Mouse (Mus musculus): Measurements from ENCODE around the gene Ispd.
"Not testable (repeated sequence)": the region's sequence is repeated elsewhere in the genome, so short reads cannot be mapped to it uniquely, and the experiment has no call there.

Ispd gene

DNA sequence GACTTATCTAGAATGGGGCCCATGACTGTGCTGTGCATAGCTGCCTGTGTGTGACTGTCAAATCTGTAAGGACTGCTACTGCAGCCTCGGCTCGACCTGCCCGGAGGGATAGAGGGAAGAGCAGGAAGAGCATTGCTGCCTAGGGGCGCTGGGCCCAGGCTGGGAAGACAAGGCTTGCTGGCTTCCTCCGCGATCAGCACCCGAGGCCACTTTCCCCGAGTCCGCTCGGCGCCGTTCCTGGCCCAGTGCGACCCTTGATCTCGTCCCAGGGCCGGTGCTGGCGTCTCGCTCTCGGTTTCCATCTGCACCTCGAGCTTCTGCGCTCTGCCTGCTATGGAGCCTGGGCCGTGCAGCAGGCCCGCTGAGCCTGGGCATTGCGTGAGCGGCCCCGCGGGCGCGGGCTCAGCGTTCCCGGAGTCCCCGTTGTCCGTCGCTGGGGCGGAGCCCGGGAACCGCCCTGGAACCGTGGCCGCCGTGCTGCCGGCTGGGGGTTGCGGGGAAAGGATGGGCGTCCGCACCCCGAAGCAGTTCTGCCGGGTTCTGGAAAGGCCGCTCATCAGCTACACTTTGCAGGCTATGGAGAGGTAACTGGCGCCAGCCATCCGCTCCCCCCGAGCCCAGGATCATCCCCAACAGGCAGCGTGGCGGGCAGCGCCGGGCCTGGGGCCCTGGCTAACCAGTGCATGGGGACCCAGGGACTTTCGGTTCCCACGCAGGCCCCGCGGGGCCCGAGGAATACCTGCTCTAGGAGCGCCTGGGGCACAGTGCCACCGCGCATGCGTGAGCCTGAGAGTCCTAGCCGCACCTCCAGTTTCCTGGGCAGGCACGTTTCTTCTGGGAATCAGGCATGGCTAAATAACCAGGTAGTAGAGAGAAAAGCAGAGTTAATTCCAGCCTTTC is at the start of gene Ispd, which contains the start of gene D630036H23Rik:
TSS of gene Ispd (plus strand) at position 10 of the 900 bp plus-strand sequence.
TSS of gene D630036H23Rik (minus strand) at position 741 of the 900 bp plus-strand sequence.
- peak; percentile 94 for DNase-seq

GRCm38 (mm10) chr12:36332676-36333075 is 48.6 kb upstream of the Ispd start:
- no peak for DNase-seq

- DNase-seq: no peak
Measured at GRCm38 (mm10) chr12:36333837-36334281, 47.4 kb upstream of the Ispd start.

DNA sequence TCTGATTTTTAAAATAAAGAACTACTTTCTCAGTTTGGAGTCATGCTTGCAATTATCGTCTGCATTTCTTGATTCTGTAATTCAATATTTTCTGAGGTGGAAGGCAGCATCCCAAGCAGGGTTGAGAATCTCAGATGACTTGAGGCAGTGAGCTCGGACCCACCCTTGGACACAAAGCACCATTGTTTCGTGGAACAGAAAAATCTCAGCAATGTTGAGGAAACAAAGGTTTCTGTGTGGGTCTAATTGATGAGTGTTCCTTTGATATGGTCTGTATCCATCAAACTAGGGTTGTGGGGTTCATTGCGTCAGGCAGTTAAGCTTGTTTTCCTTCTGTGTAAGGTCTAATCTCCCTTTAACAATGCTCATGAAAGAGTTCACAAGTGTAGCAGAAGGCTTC is 37.1 kb upstream of the Ispd start:
- DNase-seq: no peak

DNA sequence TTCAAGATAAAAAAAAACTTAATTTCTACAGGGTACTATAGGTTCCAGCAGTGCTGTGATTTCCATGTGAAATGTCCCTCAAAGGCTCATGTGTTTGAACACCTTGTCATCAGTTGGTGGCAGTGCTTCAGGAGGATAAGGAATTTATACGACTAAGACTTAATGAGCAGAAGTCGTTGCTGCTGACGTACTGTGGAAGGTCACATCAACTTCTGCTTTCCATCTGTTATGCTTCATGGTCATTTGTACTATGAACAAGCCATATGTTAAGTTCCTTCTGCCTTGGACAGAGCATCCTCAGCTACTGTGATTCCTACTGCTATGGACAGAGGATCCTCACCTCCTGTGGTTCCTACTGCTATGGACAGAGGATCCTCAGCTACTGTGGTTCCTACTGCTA is 21.2 kb upstream of the Ispd start:
- no peak for DNase-seq

DNA sequence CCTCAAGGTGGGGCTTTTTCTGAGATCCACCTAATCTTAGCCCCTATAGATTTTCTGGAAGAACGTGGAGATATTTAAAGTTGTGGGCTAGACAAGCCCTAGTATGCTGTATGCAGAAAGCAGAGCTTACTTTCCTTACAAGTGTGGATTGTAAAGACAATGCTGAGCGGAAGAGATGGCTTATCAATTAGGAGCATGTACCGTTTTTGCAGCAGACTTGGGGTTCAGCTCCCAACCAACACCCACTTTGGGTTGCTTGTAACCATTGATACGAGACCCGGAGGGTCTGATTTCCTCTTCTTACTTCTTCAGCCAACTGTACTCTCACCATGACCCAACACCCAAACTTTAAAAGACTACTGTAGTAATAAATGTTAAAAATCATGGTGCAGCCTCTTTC is 20.6 kb upstream of the Ispd start:
- DNase-seq: no peak

DNA sequence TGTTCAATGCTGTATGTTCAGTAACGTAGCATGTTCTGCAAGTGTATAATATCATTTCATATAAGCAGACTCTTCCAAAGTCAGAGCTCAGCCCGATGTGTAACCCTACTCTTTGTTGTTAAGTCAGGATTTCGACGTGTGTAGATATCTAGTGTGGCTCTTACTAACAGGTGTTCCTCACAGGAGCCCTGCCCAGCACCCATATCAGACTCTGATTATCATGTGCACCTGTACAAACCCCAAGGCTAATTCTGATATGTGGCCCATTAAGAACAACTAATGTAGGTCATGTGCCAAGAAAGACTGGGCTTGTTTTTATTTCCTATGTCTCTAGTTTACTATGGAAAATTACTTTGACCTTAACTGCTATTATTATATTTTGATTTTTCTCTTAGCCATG is 17.2 kb upstream of the Ispd start:
- no peak for DNase-seq

DNA sequence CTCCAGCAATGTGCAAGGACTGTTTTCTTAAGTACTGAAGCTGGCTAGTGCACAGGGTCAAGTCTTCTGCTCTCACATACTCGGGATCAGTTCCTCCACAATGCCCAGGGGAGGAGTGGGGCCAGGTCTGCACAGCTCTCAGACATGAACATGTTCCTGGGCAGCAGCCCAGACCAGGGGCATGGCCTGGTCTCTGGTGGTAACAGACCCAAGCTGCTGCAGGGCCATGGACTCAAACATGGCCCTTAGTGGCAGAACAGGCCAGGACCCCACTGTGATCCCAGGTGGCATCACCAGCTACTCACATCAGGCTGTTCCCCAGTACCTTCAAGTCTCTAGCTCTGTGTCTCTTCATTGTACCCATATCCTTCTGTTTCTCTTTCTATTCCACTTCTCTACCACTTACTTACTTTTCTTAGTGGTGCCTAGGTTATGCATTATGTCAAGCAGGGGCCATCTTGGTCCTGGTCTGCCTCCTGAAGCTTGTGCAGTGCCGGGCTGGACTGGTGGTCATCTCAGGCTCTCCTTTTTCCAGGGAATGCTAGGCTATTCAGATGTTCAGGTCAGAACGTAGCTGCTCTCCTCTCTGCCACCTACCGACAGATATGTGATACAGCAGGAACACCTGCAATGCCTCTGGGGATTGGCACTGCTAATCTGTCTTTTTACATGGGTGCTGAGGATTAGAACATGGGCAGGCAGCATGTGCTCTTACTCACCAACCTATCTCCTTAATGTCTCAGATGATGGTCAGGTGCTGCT is 7.8 kb upstream of the Ispd start:
- no peak for DNase-seq

- not testable (repeated sequence) for DNase-seq
Measured at GRCm38 (mm10) chr12:36376391-36376790, 4.9 kb upstream of the Ispd start.

DNA sequence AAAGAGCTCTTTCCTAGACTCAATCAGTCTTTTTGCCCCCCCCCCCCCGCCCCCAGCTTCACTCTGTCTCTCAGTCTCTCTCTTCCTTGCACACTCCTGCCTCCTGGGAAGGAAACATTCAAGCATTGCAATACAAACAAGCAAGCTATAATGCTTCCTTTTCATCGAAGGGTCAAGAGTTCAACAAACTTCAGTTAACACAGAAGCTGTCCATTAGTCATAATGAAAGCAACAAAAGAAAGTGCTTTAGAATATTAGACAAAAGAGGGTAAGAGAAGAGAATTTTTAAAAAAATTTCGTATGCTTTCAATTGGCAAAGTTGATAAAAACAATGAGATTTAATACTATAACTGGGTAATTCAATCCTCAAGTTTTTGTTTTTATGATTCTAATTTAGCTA is 996 bp upstream of the Ispd start:
- DNase-seq: no peak

DNA sequence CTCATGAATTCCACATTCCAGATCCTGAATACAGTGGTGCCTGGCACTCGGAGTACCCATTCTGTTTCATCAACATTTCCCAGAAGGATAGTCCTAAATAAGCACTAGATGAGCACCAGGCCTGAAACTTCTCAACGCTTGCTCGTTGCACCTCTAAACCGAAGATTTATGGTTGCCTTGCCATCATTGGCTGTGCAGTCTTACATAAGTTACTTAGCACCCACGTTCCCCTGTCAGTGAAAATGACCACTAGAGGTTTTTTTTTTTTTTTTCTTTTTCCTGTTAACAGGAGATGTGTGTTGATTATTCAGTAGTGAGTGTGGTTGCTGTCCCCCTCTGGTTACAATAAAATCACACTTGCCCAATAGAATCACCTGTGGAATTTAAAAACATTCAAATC is 444 bp upstream of the Ispd start:
- peak; percentile 8 for DNase-seq

GRCm38 (mm10) chr12:36385386-36385785 is 4.1 kb downstream of the Ispd start:
- DNase-seq: no peak

- DNase-seq: no peak
Measured at GRCm38 (mm10) chr12:36386991-36387390, 5.7 kb downstream of the Ispd start.

- DNase-seq: no peak
Measured at GRCm38 (mm10) chr12:36395115-36395514, 13.9 kb downstream of the Ispd start.

DNA sequence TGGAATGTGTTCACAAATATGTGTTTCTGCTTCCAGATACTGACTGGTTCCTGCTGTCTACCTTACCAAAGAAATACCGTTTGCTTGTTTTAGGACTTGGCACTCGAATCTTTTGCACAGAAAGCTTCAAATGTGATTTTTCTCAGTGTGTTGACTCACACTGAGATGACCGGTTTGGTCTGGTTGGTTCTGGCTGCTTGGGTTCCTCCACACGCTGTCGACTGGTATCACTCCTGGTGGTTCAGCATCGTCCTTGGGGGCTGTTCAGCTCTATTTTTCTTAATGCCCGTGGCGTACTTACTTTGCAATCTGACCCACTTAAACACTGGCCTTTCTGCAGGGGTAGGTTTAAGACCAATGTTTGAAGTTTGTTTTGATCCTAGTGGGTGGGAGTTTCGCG is 42.4 kb downstream of the Ispd start:
- peak; percentile 37 for DNase-seq

DNA sequence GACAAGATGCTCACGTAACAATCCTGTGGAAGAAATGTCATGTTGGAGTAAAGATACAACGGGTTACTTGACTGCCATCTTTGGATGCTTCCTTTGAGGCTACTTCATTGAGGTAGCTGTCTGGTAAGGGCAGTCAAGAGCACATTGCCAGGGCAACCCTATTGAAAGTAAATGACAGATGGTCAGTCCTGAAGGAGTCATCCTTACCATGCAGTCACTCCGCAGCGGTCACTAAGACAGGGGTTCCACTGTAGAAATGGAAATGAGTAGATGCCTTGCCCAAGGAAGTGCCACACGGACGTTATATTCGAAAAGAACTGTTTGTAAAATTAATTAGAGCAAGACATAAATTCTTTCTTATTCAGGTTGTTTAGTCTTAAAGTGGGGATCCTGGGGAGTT is 44.0 kb downstream of the Ispd start:
- no peak for DNase-seq

DNA sequence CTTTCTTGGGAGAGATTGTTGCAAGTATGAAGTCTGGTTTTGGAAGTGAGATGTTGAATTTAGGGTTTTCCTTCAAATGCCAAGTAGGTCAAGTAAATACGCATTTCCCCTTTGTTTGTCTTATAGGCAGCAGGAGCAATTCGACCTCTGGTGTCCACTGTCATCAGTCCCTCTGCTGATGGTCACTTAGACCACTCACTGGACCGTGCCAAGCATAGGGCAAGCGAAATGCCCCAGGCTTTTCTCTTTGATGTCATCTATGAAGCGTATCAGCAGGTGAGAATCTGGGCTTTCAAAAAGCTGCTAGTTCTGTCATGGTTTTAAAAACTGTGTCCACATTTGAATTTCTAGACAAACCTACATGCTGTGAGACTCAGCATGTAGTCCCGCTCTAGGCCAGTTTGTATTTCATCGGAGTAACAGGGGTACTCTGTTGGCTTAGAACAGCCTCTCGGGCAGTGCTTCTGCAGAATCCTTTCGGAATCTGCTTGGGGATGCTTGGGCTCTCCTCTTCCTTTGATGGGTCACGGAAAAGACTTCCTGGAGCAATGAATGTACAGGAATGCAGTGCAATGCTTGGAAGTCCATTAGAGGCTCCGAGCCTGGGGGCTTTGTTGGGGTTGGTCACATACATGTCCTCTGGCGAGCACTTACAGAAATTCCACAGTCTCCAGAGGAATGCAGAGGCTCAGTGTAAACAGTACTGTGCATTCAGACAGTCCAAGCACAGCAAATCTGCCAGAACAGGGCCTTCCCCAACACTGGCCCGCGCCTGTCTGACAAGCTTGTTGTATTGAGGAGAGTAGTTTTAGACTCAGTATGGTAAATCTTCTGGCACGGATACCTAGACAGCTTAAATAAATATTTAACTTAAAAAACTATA is 45.2 kb downstream of the Ispd start:
- peak; percentile 8 for DNase-seq

GRCm38 (mm10) chr12:36436956-36437355 is 55.7 kb downstream of the Ispd start:
- no peak for DNase-seq

- no peak for DNase-seq
Measured at GRCm38 (mm10) chr12:36439396-36439795, 58.1 kb downstream of the Ispd start.

GRCm38 (mm10) chr12:36456002-36456401 is 74.8 kb downstream of the Ispd start:
- DNase-seq: no peak

DNA sequence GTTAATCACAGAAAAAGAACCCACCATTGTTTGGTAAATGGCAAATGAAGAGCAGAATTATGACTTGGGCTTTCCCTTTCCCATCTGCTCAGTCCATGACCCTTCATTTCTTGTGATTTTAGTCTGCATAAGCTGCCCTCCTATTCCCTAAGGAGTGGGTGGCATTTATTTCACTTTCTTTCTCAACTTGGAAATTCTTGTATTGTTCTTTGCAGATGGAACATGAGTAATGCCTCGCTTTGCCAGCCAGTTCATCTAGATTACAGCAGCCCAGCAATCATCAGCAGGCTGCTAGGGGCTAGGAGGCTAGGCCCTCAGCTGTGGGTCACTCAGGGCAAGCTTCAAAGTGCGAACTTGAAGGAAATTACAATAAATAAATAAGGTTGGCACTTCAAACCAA is 76.5 kb downstream of the Ispd start:
- DNase-seq: no peak

GRCm38 (mm10) chr12:36468325-36469044 is 87.2 kb downstream of the Ispd start:
- DNase-seq: no peak

Data from kidney, adult 18-20 months (tissue).